9 mouse cellular contexts compared by ENCODE assay signal in genomic region chr15:80025615-80026014, GRCm38 (mm10). TPM values are rescaled to one million over a fixed set of nuclear protein-coding genes. Genes with fewer than 3 reads are reported as not detected.
A peak's percentile ranks its signal among the peaks of the same experiment; 100 is the strongest.
DNase-seq lines count a peak whose midpoint lies in the region; ATAC-seq and TF ChIP-seq lines count a peak whose summit lies in the region.
"Had no signal": no experiment of that assay in that cellular context is flagged by ENCODE, and none has a peak within 500 bp of the region (broad histone marks: within the 10 kb centered on the region; RNA-seq: fewer than 3 reads in every experiment).

No protein-coding gene starts in this region.

- intact Hi-C loops in left cerebral cortex, adult 2 months (cut with DNase I): no loop called here

- no peak for TF ChIP-seq CTCF in left cerebral cortex, adult 2 months (IDR thresholded peaks at IDR 0.05)

- H3K9me3 ChIP-seq in forebrain, embryonic 14.5 days (replicated peaks; ENCODE audit: control insufficient read depth, low read length): no peaks in the 10 kb centered on the region
- H3K9me3 ChIP-seq: liver, embryonic 13.5 days had no signal

- H3K4me3 ChIP-seq in left cerebral cortex, adult 2 months: no peak overlapping the region
- no peak overlapping the region for H3K4me3 ChIP-seq in forebrain, embryonic 14.5 days (ENCODE audit: low read depth, low read length)
- H3K4me3 ChIP-seq: liver, embryonic 13.5 days had no signal

- H3K36me3 ChIP-seq in forebrain, embryonic 14.5 days (ENCODE audit: control insufficient read depth, insufficient read depth, low read length): no peaks in the 10 kb centered on the region
- H3K36me3 ChIP-seq: liver, embryonic 13.5 days had no signal

- no peak overlapping the region for H3K4me2 ChIP-seq in forebrain, embryonic 14.5 days (ENCODE audit: low read length)
- H3K4me2 ChIP-seq: liver, embryonic 13.5 days had no signal

- peak; percentile 94 for ATAC-seq in CD4-positive, CD25-positive, alpha-beta regulatory T cell, adult 4 months
- peak; percentile 80 for ATAC-seq in inflammation-experienced regulatory T-cells, adult 6 months
- no peak for ATAC-seq in megakaryocyte-erythroid progenitor cell, adult 5-6 weeks (replicated peaks; ENCODE audit: low FRiP score, low TSS enrichment, poor library complexity, severe bottlenecking)
- ATAC-seq in forebrain, embryonic 14.5 days: no peak

- H3K9ac ChIP-seq in forebrain, embryonic 14.5 days (ENCODE audit: low read length): no peak overlapping the region
- H3K9ac ChIP-seq: liver, embryonic 13.5 days had no signal

- H3K4me1 ChIP-seq in forebrain, embryonic 14.5 days (ENCODE audit: control insufficient read depth, insufficient read depth, low read length): no peaks in the 10 kb centered on the region

- peak overlapping the region; percentile 66; the same call in 1 of the 2 replicates for H3K27ac ChIP-seq in left cerebral cortex, adult 2 months
- no peak overlapping the region for H3K27ac ChIP-seq in forebrain, embryonic 14.5 days (ENCODE audit: low read depth, low read length)
- H3K27ac ChIP-seq: liver, embryonic 13.5 days had no signal

- 61% methylated on average over 7 of the region's 7 CpGs for WGBS in forebrain, embryonic 14.5 days

- no peaks in the 10 kb centered on the region for H3K27me3 ChIP-seq in forebrain, embryonic 14.5 days (replicated peaks; ENCODE audit: control insufficient read depth, insufficient read depth, low read length)

- peak; percentile 59 for DNase-seq in adrenal gland, postnatal 14 days
- no peak for DNase-seq in adrenal gland, postnatal 25 days
- no peak for DNase-seq in left cerebral cortex, adult 2 months (ENCODE audit: extremely low spot score in 1 of 2, low spot score in 2 of 2)
- no peak for DNase-seq in left cerebral cortex, adult 9 months (ENCODE audit: low spot score in 2 of 2)
- no peak for DNase-seq in forebrain, embryonic 14.5 days (ENCODE audit: low spot score)
- DNase-seq: liver, embryonic 13.5 days had no signal

RNA-seq across cellular contexts. Expression of gene Pdgfb, which starts 10.8 kb away (rescaled TPM):
- 43.0 and 49.3 TPM in 2 replicates for total RNA-seq in adrenal gland, postnatal 14 days (2021)
- 48.1 and 48.6 TPM in 2 replicates for total RNA-seq in adrenal gland, postnatal 25 days (2021)
- total RNA-seq in left cerebral cortex, adult 2 months (2021): 10 to 100 TPM; 32.7 to 41.7 TPM
- polyA plus RNA-seq in CD4-positive, CD25-positive, alpha-beta regulatory T cell, adult 4 months (2017; shearing (Covaris generic)): 1 to 10 TPM; 1.4 to 2.8 TPM
- polyA plus RNA-seq in inflammation-experienced regulatory T-cells, adult 6 months (2017; shearing (Covaris generic)): 1 to 10 TPM; 1.4 to 2.1 (median 2.1) TPM
- 0.39 and 0.99 TPM in 2 replicates for total RNA-seq in megakaryocyte-erythroid progenitor cell, adult 5-6 weeks (2014; fragmentation: Nextera tagmentation)
- total RNA-seq in megakaryocyte-erythroid progenitor cell, adult 5-6 weeks (2017): 0.11 TPM in 1 of 2 replicates, not detected in the other
- 2.7 and 3.4 TPM in 2 replicates for polyA plus RNA-seq in forebrain, embryonic 14.5 days (2014; fragmentation: Nextera tagmentation; extraction: Ambion mirVana)

RNA-seq across cellular contexts. Expression of gene Cbx7, which starts 54.7 kb away (rescaled TPM):
- total RNA-seq in adrenal gland, postnatal 14 days (2021): 7.2 and 12.8 TPM in 2 replicates
- 15.7 and 22.4 TPM in 2 replicates for total RNA-seq in adrenal gland, postnatal 25 days (2021)
- total RNA-seq in left cerebral cortex, adult 2 months (2021): 10 to 100 TPM; 52.3 to 52.6 TPM
- 10 to 100 TPM; 48.1 to 54.3 TPM for polyA plus RNA-seq in CD4-positive, CD25-positive, alpha-beta regulatory T cell, adult 4 months (2017; shearing (Covaris generic))
- polyA plus RNA-seq in inflammation-experienced regulatory T-cells, adult 6 months (2017; shearing (Covaris generic)): 10 to 100 TPM; 13.3 to 48.6 (median 38.5) TPM
- total RNA-seq in megakaryocyte-erythroid progenitor cell, adult 5-6 weeks (2014; fragmentation: Nextera tagmentation): 6.8 and 9.9 TPM in 2 replicates
- 2.5 and 4.4 TPM in 2 replicates for total RNA-seq in megakaryocyte-erythroid progenitor cell, adult 5-6 weeks (2017)
- 1.6 and 2.1 TPM in 2 replicates for polyA plus RNA-seq in forebrain, embryonic 14.5 days (2014; fragmentation: Nextera tagmentation; extraction: Ambion mirVana)

Comparison
In these comparisons a context has a peak if more than half of its experiments do, and no peak if none do; other contexts are left out.
1. ATAC-seq: peak in CD4-positive, CD25-positive, alpha-beta regulatory T cell, adult 4 months (single experiment) and inflammation-experienced regulatory T-cells, adult 6 months (single experiment); none in megakaryocyte-erythroid progenitor cell, adult 5-6 weeks (single experiment) and forebrain, embryonic 14.5 days (single experiment).
2. RNA of gene Pdgfb, which starts 10.8 kb away (total RNA-seq): 48.1 to 48.6 TPM in adrenal gland, postnatal 25 days, 43.0 to 49.3 TPM in adrenal gland, postnatal 14 days and 32.7 to 41.7 TPM in left cerebral cortex, adult 2 months; 0.11 to 0.99 TPM in megakaryocyte-erythroid progenitor cell, adult 5-6 weeks; every median in the first group is over 10 times any median in the second.